Mouse (Mus musculus) cortical plate, adult 2 months (tissue): ENCODE data around the gene Alad. TPM values are rescaled to one million over a fixed set of nuclear protein-coding genes. Genes with fewer than 3 reads are reported as not detected.

Source experiments
- H3K27ac ChIP-seq: fragments of 200-500 bp; 2 replicates; pipeline ENCODE4 v1.5.1; 2012; ENCODE audit warnings: low read length, control low read depth, inconsistent platforms; ENCODE audit not compliant: insufficient read depth
- H3K4me1 ChIP-seq: fragments of 200-500 bp; 2 replicates; pipeline ENCODE4 v1.6.1; 2011; ENCODE audit warnings: low read length; ENCODE audit not compliant: control insufficient read depth, insufficient read depth
- H3K4me3 ChIP-seq: fragments of 200-500 bp; 2 replicates; pipeline ENCODE4 v1.5.1; 2011; ENCODE audit warnings: mild to moderate bottlenecking, low read length, control low read depth; ENCODE audit not compliant: insufficient read depth
- CTCF ChIP-seq: fragments of 200-500 bp; IDR thresholded peaks from 2 replicates; pipeline ENCODE4 v1.5.1; 2011; ENCODE audit warnings: mild to moderate bottlenecking, control low read depth, low read length; ENCODE audit not compliant: insufficient read depth; ENCODE audit errors: extremely low read depth
- POLR2A ChIP-seq: fragments of 200-500 bp; IDR thresholded peaks from 2 replicates; pipeline ENCODE4 v1.6.1; 2011; ENCODE audit warnings: mild to moderate bottlenecking, low read length, control low read depth; ENCODE audit not compliant: insufficient read depth; ENCODE audit errors: extremely low read depth
- polyA plus RNA-seq: library from polyadenylated mRNA; depleted of rRNA; stranded (reverse); fragments of >200 nt; gene quantifications from 2 replicates; pipeline ENCODE4 v1.2.3, GENCODE M21; 2012

Gene Alad
- polyA plus RNA-seq, 1 experiment: 38.0 TPM

DNA sequence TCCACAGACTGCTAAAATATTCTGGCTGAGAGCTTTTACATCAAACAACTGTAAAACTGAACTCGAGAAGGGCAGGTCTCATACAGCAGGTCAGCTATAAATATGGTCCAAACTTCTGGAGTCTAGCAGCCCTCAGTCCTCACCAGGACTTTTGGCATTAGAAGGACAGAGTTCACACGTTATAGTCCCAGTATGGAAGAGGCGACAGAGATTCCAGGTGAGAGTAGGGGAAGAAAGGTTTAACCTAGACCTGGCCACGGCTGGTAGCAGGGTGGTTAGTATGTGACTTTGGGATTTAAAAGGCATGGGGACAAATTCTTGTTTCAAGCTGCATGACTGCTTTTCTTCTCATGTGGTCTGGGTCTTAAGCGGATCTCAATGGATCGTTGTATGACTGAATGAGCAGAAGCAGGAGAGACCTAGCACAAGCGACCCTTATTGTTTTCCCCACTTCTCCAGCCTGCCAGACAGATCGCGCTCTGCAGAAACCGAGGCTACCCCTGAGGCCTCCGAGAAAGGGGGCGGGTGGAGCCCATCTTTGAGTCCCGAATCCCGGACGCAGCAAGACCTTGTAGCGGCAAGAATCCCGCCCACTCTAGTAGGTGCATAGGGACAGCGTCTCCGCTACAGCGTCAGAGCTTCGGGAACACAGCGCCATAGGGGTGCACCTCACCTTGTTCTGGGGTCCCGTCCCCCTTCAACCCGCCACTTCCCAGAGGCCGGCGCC, 433 bp downstream of the Alad start:
- Histone ChIP-seq H3K4me3 (peak overlapping the region; percentile 94), H3K4me1 (peaks cover 10% of the 10 kb centered on the region), H3K27ac (0 out of 2 replicates have a peak overlapping the region, but pooled peaks have one; percentile 24)
- TF ChIP-seq POLR2A (no peak), CTCF (no peak)

DNA sequence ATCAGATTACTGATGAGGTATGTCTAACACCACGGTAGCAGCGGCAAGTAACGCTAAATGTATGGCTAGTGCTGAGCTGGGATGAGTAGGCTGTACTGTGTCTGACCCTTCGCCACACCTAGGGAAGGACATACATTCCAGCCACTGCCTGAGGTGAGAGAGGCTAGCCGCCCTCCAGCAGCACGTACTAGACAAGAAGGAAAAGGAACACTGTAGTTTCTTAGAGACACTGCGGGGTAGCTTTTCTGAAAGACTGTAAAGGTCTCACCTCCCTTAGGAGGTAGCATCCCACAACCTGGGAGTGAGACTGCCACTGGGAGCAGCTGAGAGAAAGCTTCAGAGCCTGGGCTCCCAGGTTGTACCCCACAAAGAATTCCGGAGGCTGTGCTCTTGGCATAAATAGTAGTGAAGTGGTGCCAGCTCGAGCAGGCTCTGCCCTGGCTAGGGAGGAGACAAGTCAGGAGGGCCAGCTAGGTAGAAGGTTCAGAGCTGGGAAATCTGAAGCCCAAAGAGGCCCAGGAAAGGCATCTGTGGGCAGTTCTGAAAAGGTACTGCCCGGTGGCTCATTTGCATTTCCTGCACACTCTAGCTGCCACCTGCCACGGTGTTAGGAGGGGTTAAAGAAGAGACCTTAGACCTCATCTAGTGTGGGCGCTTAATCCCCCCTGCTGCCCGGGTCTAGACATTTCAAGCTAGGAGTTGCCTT, 1.1 kb downstream of the Alad start:
- Histone ChIP-seq H3K27ac (no peak overlapping the region), H3K4me1 (peaks cover 9% of the 10 kb centered on the region), H3K4me3 (peak overlapping the region; percentile 94; the same call in 1 of the 2 replicates)
- TF ChIP-seq CTCF (no peak), POLR2A (no peak)

DNA sequence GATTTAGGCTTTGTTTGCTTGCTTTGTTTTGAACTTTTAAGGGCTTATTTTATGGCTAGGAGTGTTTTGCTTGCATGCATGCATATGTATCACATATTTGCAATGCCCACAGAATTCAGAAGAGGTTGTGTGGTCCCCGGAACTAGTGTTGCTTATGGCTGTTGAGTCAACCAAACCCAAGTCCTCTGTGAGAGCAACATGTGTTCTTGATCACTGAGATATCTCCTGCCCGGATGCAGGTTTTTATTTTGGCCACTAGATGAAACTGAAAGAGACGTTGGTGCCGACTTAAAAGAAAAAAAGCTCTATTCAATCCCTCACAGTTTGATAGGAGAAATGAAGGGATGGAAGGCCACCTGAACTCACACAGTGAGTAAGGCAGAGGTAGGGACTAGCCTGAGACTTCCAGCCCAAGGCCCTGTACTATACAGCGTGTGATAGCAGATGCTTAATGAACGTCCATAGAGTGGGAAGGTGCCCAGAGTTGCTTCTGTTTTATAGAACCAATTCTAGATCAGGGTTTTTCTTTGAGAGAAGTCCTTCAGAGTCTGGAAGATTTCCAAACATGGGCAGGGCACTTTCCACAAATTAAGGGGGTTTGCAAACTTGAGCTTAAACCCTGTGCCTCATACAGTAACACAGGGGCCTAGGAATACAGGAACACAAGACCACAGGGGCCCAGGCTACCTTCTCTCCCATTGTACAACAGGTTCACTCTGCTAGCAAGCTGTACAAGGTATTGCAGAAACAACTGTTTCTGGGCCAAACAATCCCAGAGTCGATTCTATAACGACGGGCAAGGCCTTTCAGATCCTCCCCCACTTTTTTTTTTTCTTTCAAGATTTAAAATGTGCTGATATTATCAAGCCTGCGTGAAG, 1.9 kb downstream of the Alad start:
- Histone ChIP-seq H3K4me3 (no peak overlapping the region), H3K4me1 (peaks cover 9% of the 10 kb centered on the region), H3K27ac (no peak overlapping the region)
- TF ChIP-seq POLR2A (no peak), CTCF (no peak)

DNA sequence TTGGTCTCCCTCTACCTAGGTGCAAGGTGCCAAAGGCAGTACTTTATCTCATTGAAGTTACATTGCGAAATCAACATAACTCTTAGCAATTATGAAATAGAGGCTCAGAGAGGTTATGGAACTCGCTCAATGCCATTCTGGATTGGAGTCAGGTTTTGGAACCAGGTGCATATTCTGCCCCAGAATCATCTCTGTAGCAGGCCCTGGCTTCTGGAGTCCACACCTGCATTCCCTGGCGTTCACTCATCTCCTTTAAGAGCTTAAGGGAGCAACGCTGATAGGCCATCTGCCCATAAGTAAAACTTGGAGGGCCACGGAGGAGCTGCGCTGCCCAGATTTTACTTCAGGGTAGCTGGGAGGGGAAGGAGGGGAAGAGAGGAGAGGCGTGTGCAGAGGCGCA, 2.7 kb downstream of the Alad start:
- TF ChIP-seq CTCF (no peak), POLR2A (no peak)
- Histone ChIP-seq H3K27ac (no peak overlapping the region), H3K4me1 (peaks cover 9% of the 10 kb centered on the region), H3K4me3 (no peak overlapping the region)

DNA sequence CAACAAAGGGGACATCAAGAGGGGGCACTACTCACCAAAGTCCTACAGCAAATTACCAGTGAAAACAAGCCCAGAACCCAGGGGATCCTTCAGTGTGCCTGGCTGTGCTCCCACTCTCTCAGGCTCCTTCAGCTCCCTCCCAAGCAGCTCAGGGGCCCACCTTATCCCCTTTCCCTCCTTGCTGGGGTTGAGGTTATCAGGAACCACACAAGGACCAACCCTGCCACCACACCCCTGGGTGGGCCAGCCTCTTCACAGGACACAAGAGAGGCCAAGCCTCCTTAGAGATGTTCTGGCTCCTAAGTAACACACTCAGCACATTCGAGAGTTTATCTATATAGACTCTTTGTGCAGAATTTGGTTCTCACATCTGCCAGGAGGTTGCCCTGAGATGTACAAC, 3.1 kb downstream of the Alad start:
- Histone ChIP-seq H3K4me3 (no peak overlapping the region), H3K27ac (no peak overlapping the region), H3K4me1 (peaks cover 9% of the 10 kb centered on the region)

DNA sequence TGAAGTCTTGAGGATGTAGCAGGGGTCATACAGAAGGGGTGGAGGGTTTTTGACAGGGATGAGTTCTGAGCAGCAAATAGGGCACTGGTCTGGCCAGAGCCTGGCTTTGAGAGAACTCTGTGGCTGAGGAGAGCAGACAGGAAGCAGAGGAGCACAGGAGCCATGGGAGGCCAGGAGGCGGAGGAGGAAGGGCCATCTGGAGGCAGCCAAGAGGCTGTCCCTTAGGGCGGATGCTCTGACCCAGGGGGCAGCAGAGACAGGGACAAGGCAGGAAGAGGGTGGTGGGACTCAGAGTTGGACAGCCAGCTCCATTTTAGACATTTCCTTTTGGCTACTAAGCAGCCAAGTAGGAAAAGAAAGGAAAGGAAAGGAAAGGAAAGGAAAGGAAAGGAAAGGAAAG, 3.6 kb downstream of the Alad start:
- peaks cover 9% of the 10 kb centered on the region for H3K4me1 ChIP-seq
- H3K27ac ChIP-seq: peak overlapping the region; percentile 65; the same call in 1 of the 2 replicates
- no peak overlapping the region for H3K4me3 ChIP-seq
- TF ChIP-seq CTCF: no peak
- no peak for TF ChIP-seq POLR2A

More for the DNA sequence above, 3.1 kb downstream of the Alad start:
- TF ChIP-seq POLR2A: no peak
- no peak for TF ChIP-seq CTCF

DNA sequence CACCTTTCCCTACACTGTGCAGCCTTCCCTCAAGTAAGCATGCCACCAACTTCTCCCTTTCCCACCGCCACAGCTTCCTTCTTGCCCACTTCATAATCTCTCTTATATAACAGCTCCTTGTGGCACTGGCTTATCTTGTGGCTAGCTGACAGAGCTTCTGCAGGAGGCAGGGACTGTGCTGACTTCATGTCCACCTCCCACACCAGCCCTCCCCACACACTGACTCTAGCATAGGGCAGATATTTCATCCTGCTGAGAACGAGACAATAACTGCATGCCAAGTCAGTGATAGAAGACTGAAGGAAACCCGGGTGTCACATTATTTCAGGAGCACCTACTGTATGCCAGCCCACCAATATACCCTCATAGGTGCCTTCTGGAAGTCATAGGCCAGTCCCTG, 4.2 kb downstream of the Alad start:
- Histone ChIP-seq H3K4me3 (no peak overlapping the region), H3K27ac (peak overlapping the region; percentile 65; the same call in 1 of the 2 replicates), H3K4me1 (peaks cover 9% of the 10 kb centered on the region)
- TF ChIP-seq CTCF (no peak), POLR2A (no peak)

DNA sequence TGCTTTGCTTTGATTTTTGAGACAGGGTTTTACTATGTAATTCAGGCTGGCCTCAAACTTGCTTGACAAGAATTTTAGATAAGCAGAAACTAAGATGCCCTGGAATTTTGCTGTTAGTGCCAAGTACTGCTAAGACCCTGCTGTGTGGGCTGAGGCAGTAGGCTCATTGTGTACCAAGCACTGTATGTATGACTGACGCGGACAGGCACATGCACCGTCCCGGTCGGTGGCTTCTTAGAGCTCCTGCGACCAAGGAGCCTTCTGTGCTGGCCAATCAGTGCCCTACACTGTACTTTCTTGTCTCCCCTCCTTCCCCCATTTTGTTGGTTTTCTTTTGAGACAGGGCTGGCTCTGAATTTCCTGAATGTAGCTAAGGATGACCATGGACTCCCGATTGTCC, 4.7 kb downstream of the Alad start:
- Histone ChIP-seq H3K4me3 (no peak overlapping the region), H3K4me1 (peaks cover 9% of the 10 kb centered on the region), H3K27ac (no peak overlapping the region)
- TF ChIP-seq POLR2A (no peak), CTCF (no peak)

DNA sequence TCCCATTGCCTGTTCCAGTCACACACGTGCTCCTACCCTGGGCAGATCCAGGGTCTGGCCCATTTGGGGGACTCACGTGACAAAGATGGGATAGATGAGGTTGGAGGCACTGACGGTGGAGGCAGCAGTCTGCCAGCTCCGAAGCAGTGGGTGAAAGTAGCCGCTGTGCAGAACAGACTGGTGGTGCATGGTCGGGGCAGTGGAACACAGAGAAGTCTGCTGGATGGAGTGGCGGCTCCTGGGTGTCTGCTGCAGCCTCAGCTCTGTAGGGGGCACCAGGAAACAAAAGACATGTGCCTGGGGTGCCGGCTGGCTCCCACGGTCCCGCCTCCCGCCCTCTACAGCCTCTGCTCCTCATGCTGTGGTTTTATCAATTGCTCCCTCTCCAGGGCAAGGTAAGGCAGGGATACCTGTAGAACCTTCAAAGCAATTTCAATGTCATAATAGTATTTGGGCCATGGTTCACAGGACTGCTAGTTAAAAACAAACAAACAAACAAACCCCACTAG, 5.7 kb downstream of the Alad start:
- Histone ChIP-seq H3K27ac (no peak overlapping the region), H3K4me3 (no peak overlapping the region), H3K4me1 (peaks cover 9% of the 10 kb centered on the region)
- TF ChIP-seq CTCF (no peak), POLR2A (no peak)

DNA sequence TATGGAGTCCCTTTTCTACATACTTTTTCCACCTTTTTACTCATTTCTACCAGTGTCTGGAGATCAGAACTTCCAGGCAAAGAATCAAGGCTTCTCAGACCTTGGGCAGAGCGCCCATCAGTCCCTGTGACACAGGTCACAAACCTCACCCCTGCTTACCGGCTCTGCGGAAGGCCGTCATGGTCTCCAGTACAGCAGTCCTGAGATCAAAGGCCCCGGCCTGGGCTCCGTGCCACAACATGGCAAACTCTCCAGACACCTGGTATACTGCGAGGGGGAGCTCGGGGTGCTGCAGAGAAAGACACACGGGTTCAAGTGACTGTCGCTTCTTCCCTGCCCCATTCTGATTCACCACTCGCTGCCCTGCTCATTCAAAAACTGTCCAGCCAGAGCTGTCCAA, 9.8 kb downstream of the Alad start:
- no peak for TF ChIP-seq POLR2A
- TF ChIP-seq CTCF: no peak
- Histone ChIP-seq H3K4me3 (no peak overlapping the region), H3K27ac (no peak overlapping the region), H3K4me1 (no peaks in the 10 kb centered on the region)
